Mouse (Mus musculus): ENCODE measurements around the gene Specc1.

- TF ChIP-seq CTCF (IDR thresholded peaks at IDR 0.05; ENCODE audit: low read depth) (no peak), EP300 (IDR thresholded peaks at IDR 0.05; ENCODE audit: low read depth) (peak; percentile 82)
Measured at GRCm38 (mm10) chr11:61968875-61969274, 12.3 kb downstream of the Specc1 start.
